Mouse (Mus musculus) CH12.LX (cell line): ENCODE measurements at regions not wholly inside any gene's neighbourhood (a gene's known extent, or its start where the extent isn't known, plus 50 kb on each side); places are given as distances from the start of the nearest gene placed in this dataset.

Experiments used
- DNase-seq: peaks from one replicate; pipeline ENCODE4 v3.0.0-alpha.2; 2013; ENCODE audit errors: extremely low read depth
- H3K27ac ChIP-seq: 2 replicates; pipeline ENCODE4 v1.5.1; 2012; ENCODE audit warnings: low read depth, mild to moderate bottlenecking, control low read depth, moderate library complexity; ENCODE audit not compliant: insufficient read depth
- H3K27me3 ChIP-seq: replicated peaks from 2 replicates; pipeline ENCODE3; 2012; ENCODE audit warnings: inconsistent platforms
- H3K36me3 ChIP-seq, 2 experiments: replicated peaks in 1 of 2; 2 replicates each; pipeline versions ENCODE3 to v1.6.1; 2012; ENCODE audit warnings: inconsistent platforms in 1 of 2, low read length in 1 of 2, mild to moderate bottlenecking in 1 of 2, mixed read lengths in 1 of 2, moderate library complexity in 1 of 2; ENCODE audit not compliant: control insufficient read depth in 1 of 2, insufficient read depth in 1 of 2
- H3K4me1 ChIP-seq, 2 experiments: 2 replicates each; pipeline ENCODE4 v1.6.1; 2012; ENCODE audit warnings: inconsistent platforms in 1 of 2, moderate library complexity in 1 of 2; ENCODE audit not compliant: insufficient read depth in 2 of 2, control insufficient read depth in 1 of 2
- H3K4me2 ChIP-seq: 2 replicates; pipeline ENCODE4 v1.6.1; 2012; ENCODE audit warnings: low read depth, mild to moderate bottlenecking, control low read depth; ENCODE audit not compliant: poor library complexity, insufficient read depth, severe bottlenecking
- H3K4me3 ChIP-seq, 3 experiments: fragments of 150-350 bp in 1 of 3; sonication (generic) in 1 of 3; replicated peaks in 1 of 3; 2 replicates each; pipeline versions ENCODE3 to v1.5.1; 2011 to 2012; ENCODE audit warnings: low read depth in 2 of 3, low read length in 2 of 3, mild to moderate bottlenecking in 2 of 3, moderate library complexity in 2 of 3, control low read depth in 1 of 3, improper control_type of control experiment in 1 of 3, inconsistent platforms in 1 of 3, mixed read lengths in 1 of 3; ENCODE audit not compliant: poor library complexity in 1 of 3
- H3K79me2 ChIP-seq: replicated peaks from 2 replicates; pipeline ENCODE4 v1.6.1; 2012; ENCODE audit warnings: mild to moderate bottlenecking, moderate library complexity; ENCODE audit not compliant: control insufficient read depth, poor library complexity, insufficient read depth, severe bottlenecking; ENCODE audit errors: extremely low read depth
- H3K9ac ChIP-seq: 2 replicates; pipeline ENCODE4 v1.6.1; 2012; ENCODE audit warnings: low read depth, mild to moderate bottlenecking, control low read depth, moderate library complexity; ENCODE audit not compliant: insufficient read depth
- H3K9me3 ChIP-seq: replicated peaks from 2 replicates; pipeline ENCODE3; 2012; ENCODE audit warnings: low read length, inconsistent platforms, mixed read lengths
- CHD2 ChIP-seq: IDR thresholded peaks from 2 replicates; pipeline ENCODE4 v1.6.1; 2011; ENCODE audit warnings: low read length, improper control_type of control experiment
- E2F4 ChIP-seq: IDR thresholded peaks from 2 replicates; pipeline ENCODE4 v1.6.1; 2011; ENCODE audit warnings: low read depth, low read length, improper control_type of control experiment; ENCODE audit not compliant: insufficient replicate concordance
- EP300 ChIP-seq: IDR thresholded peaks from 2 replicates; pipeline ENCODE4 v1.6.1; 2011; ENCODE audit warnings: low read length, improper control_type of control experiment
- ETS1 ChIP-seq: conservative IDR thresholded peaks from 2 replicates; pipeline ENCODE4 v1.6.1; 2012; ENCODE audit warnings: low read depth, mild to moderate bottlenecking, inconsistent platforms, low read length, improper control_type of control experiment, moderate library complexity
- GABPA ChIP-seq: IDR thresholded peaks from 2 replicates; pipeline ENCODE4 v1.6.1; 2012; ENCODE audit warnings: low read depth, low read length, improper control_type of control experiment, inconsistent platforms; ENCODE audit not compliant: insufficient replicate concordance
- HCFC1 ChIP-seq: IDR thresholded peaks from 2 replicates; pipeline ENCODE4 v1.6.1; 2012; ENCODE audit warnings: low read depth, mild to moderate bottlenecking, inconsistent platforms, low read length, improper control_type of control experiment
- JUND ChIP-seq: conservative IDR thresholded peaks from 2 replicates; pipeline ENCODE4 v1.6.1; 2011; ENCODE audit warnings: low read depth, low read length, improper control_type of control experiment
- KAT2A ChIP-seq: IDR thresholded peaks from 2 replicates; pipeline ENCODE4 v1.6.1; 2012; ENCODE audit warnings: low read length, improper control_type of control experiment, inconsistent platforms; ENCODE audit not compliant: insufficient replicate concordance
- MAFK ChIP-seq: IDR thresholded peaks from 2 replicates; pipeline ENCODE4 v1.6.1; 2011; ENCODE audit warnings: low read length, improper control_type of control experiment; ENCODE audit not compliant: insufficient replicate concordance
- MAX ChIP-seq: IDR thresholded peaks from 2 replicates; pipeline ENCODE4 v1.6.1; 2011; ENCODE audit warnings: low read length, improper control_type of control experiment
- MAZ ChIP-seq: IDR thresholded peaks from 2 replicates; pipeline ENCODE4 v1.6.1; 2012; ENCODE audit warnings: low read depth, mild to moderate bottlenecking, inconsistent platforms, low read length, improper control_type of control experiment, moderate library complexity
- MYC ChIP-seq: IDR thresholded peaks from 2 replicates; pipeline ENCODE4 v1.6.1; 2011; ENCODE audit warnings: low read depth, mild to moderate bottlenecking, improper control_type of control experiment, low read length
- NRF1 ChIP-seq: IDR thresholded peaks from 2 replicates; pipeline ENCODE4 v1.6.1; 2014; ENCODE audit warnings: low read depth, mild to moderate bottlenecking, inconsistent platforms, low read length, improper control_type of control experiment, moderate library complexity
- POLR2A ChIP-seq: IDR thresholded peaks from 2 replicates; pipeline ENCODE4 v1.6.1; 2011; ENCODE audit warnings: low read depth, mild to moderate bottlenecking, improper control_type of control experiment, low read length
- RAD21 ChIP-seq: IDR thresholded peaks from 2 replicates; pipeline ENCODE4 v1.6.1; 2011; ENCODE audit warnings: low read depth, mild to moderate bottlenecking, low read length, improper control_type of control experiment, moderate library complexity
- RCOR1 ChIP-seq: conservative IDR thresholded peaks from 2 replicates; pipeline ENCODE4 v1.6.1; 2012; ENCODE audit warnings: low read depth, mild to moderate bottlenecking, inconsistent platforms, low read length, improper control_type of control experiment
- SIN3A ChIP-seq: IDR thresholded peaks from 2 replicates; pipeline ENCODE4 v1.6.1; 2012; ENCODE audit warnings: low read length, improper control_type of control experiment, inconsistent platforms
- SMC3 ChIP-seq: IDR thresholded peaks from 2 replicates; pipeline ENCODE4 v1.6.1; 2011; ENCODE audit warnings: low read depth, low read length, improper control_type of control experiment
- TBP ChIP-seq: conservative IDR thresholded peaks from 2 replicates; pipeline ENCODE4 v1.6.1; 2011; ENCODE audit warnings: low read depth, low read length, improper control_type of control experiment
- TCF12 ChIP-seq: IDR thresholded peaks from 2 replicates; pipeline ENCODE4 v1.6.1; 2014; ENCODE audit warnings: low read depth, mild to moderate bottlenecking, inconsistent platforms, low read length, improper control_type of control experiment
- USF1 ChIP-seq: IDR thresholded peaks from 2 replicates; pipeline ENCODE4 v1.6.1; 2014; ENCODE audit warnings: low read depth, mild to moderate bottlenecking, inconsistent platforms, low read length, improper control_type of control experiment
- USF2 ChIP-seq: conservative IDR thresholded peaks from 2 replicates; pipeline ENCODE4 v1.6.1; 2011; ENCODE audit warnings: low read depth, low read length, improper control_type of control experiment
- ZC3H11A ChIP-seq: IDR thresholded peaks from 2 replicates; pipeline ENCODE4 v1.6.1; 2012; ENCODE audit warnings: low read depth, mild to moderate bottlenecking, inconsistent platforms, low read length, improper control_type of control experiment
- ZMIZ1 ChIP-seq: IDR thresholded peaks from 2 replicates; pipeline ENCODE4 v1.6.1; 2012; ENCODE audit warnings: low read depth, mild to moderate bottlenecking, inconsistent platforms, low read length, improper control_type of control experiment
- ZNF384 ChIP-seq: IDR thresholded peaks from 2 replicates; pipeline ENCODE4 v1.6.1; 2012; ENCODE audit warnings: low read depth, low read length, improper control_type of control experiment, inconsistent platforms
- dilution Hi-C: fragments of 300-500 bp; cut with MboI; formaldehyde crosslinking; loops from 2 replicates; pipeline ENCODE4 v1.14.3; 2020; ENCODE audit warnings: low sequenced_read_pairs; ENCODE audit not compliant: extremely low pct_unique_long_range_greater_than_20kb, extremely low pct_ligation_motif_present
- in situ Hi-C: fragments of 300-500 bp; cut with MboI; formaldehyde crosslinking; loops from 3 replicates; pipeline ENCODE4 v1.14.3; 2019; ENCODE audit warnings: low sequenced_read_pairs, low pct_ligation_motif_present, low pct_unique_long_range_greater_than_20kb, mixed read lengths

DNA sequence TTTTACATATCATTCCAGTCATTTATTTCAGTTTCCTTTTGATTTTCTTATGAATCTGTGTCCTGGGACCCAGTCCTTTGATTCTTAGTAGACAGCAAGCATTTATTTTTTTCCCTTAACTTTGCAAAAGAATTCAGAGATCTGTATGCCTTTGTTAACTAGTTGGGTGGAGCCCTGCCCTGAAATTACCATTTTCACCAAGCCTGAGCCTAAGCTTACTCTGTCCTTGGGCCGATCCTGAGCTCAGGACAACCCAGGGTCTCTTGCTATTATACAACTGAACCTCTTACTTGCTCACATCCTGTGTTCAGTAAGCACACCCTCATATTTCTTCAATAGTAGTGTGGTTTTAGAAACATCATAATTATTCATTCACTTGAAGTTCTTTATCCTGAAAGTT is 132.7 kb upstream of the Pcdh10 start:
- H3K79me2 ChIP-seq = no peaks in the 10 kb centered on the region
- H3K4me1 ChIP-seq = no peaks in the 10 kb centered on the region
- H3K27me3 ChIP-seq = no peaks in the 10 kb centered on the region
- DNase-seq = no peak
- no peak overlapping the region for H3K9ac ChIP-seq
- no peaks in the 10 kb centered on the region for H3K36me3 ChIP-seq
- TF ChIP-seq E2F4 = no peak
- TF ChIP-seq ZNF384 = no peak
- no peak for TF ChIP-seq GABPA
- TF ChIP-seq ZC3H11A = no peak
- TF ChIP-seq RCOR1 = no peak
- TF ChIP-seq EP300 = no peak
- TF ChIP-seq MAZ = no peak
- TF ChIP-seq USF1 = no peak
- no peak for TF ChIP-seq RAD21
- no peak for TF ChIP-seq MAX
- TF ChIP-seq TCF12 = no peak
- TF ChIP-seq ETS1 = no peak
- TF ChIP-seq SMC3 = no peak
- TF ChIP-seq CHD2 = no peak
- TF ChIP-seq NRF1 = no peak
- TF ChIP-seq POLR2A = no peak
- no peak for TF ChIP-seq JUND
- TF ChIP-seq KAT2A = no peak
- no peak for TF ChIP-seq ZMIZ1
- in situ Hi-C loops = no loop called here
- H3K4me2 ChIP-seq = no peak overlapping the region
- no peak overlapping the region for H3K4me3 ChIP-seq
- H3K27ac ChIP-seq = no peak overlapping the region
- peaks cover 14% of the 10 kb centered on the region for H3K9me3 ChIP-seq
- dilution Hi-C loops = no loop called here

DNA sequence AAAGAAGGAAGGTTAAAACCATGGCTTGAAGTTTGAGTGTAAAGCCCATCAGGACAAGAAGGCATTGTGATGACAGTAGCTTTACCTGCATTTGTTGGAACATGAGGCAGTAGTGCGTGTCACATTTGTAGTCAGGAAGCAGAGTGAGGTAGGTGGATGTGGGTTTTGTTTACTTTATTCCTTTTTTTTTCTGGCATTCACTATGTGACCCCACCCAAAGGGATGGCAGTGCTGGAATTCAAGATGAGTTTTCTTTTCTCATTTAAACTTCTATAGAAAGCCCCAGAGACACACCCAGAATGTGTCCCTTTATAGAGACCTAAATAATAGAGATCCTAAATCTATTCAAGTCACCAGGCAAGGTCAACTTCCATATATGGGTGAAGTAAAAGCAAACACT is 131.6 kb upstream of the Pcdh10 start:
- Histone ChIP-seq H3K27me3 (no peaks in the 10 kb centered on the region), H3K4me3 (no peak overlapping the region), H3K4me1 (no peaks in the 10 kb centered on the region), H3K36me3 (no peaks in the 10 kb centered on the region), H3K79me2 (no peaks in the 10 kb centered on the region), H3K9me3 (peaks cover 14% of the 10 kb centered on the region)
- no peak for DNase-seq
- dilution Hi-C loops (no loop called here), in situ Hi-C loops (no loop called here)
- TF ChIP-seq SIN3A = no peak
- no peak for TF ChIP-seq ZMIZ1
- no peak for TF ChIP-seq USF2
- no peak for TF ChIP-seq POLR2A
- TF ChIP-seq ZC3H11A = no peak
- no peak for TF ChIP-seq RAD21
- no peak for TF ChIP-seq KAT2A
- no peak for TF ChIP-seq HCFC1
- TF ChIP-seq MYC = no peak
- TF ChIP-seq MAFK = no peak
- no peak for TF ChIP-seq TBP
- TF ChIP-seq MAZ = no peak
- TF ChIP-seq, all 38 proteins: peak for 0
- H3K27ac ChIP-seq = no peak overlapping the region
- H3K9ac ChIP-seq = no peak overlapping the region
- H3K4me2 ChIP-seq = no peak overlapping the region
